Mouse (Mus musculus) midbrain, embryonic 13.5 days (tissue): ENCODE measurements around the gene Fam118a. TPM values are rescaled to one million over a fixed set of nuclear protein-coding genes. Genes with fewer than 3 reads are reported as not detected.

Source experiments
- ATAC-seq: fragments of 200-750 bp; cut with Nextera tagmentation; 2 replicates; pipeline ENCODE4 v1.8.0; 2017; ENCODE audit warnings: mild to moderate bottlenecking, moderate TSS enrichment, moderate library complexity
- H3K27ac ChIP-seq: fragments of 300-500 bp; sonication (generic); 2 replicates; pipeline ENCODE4 v1.5.1; 2015; ENCODE audit warnings: inconsistent platforms, mild to moderate bottlenecking, moderate library complexity
- H3K27me3 ChIP-seq: fragments of 300-500 bp; sonication (generic); 2 replicates; pipeline ENCODE4 v1.6.1; 2015; ENCODE audit warnings: mild to moderate bottlenecking, inconsistent platforms
- H3K36me3 ChIP-seq: fragments of 300-500 bp; sonication (generic); 2 replicates; pipeline ENCODE4 v1.6.1; 2015; ENCODE audit warnings: mild to moderate bottlenecking, inconsistent platforms
- H3K4me1 ChIP-seq: fragments of 300-500 bp; sonication (generic); replicated peaks from 2 replicates; pipeline ENCODE4 v1.6.1; 2015; ENCODE audit warnings: inconsistent platforms
- H3K4me2 ChIP-seq: fragments of 300-500 bp; sonication (generic); replicated peaks from 2 replicates; pipeline ENCODE4 v1.6.1; 2015; ENCODE audit warnings: moderate library complexity, mild to moderate bottlenecking, inconsistent platforms
- H3K4me3 ChIP-seq: fragments of 300-500 bp; sonication (generic); replicated peaks from 2 replicates; pipeline ENCODE4 v1.5.1; 2015; ENCODE audit warnings: mild to moderate bottlenecking, inconsistent platforms
- H3K9ac ChIP-seq: fragments of 300-500 bp; sonication (generic); replicated peaks from 2 replicates; pipeline ENCODE4 v1.6.1; 2015; ENCODE audit warnings: mild to moderate bottlenecking, inconsistent platforms
- H3K9me3 ChIP-seq: fragments of 300-500 bp; sonication (generic); 2 replicates; pipeline ENCODE4 v1.6.1; 2016; ENCODE audit warnings: mild to moderate bottlenecking, inconsistent platforms
- WGBS: fragments of 180-500 bp; shearing (Covaris S2); methylation state at CpG from one replicate; pipeline ENCODE4 v1.1.7; 2015; 5-methylcytosine and 5-hydroxymethylcytosine counted together
- polyA plus RNA-seq: library from polyadenylated mRNA; unstranded; fragments of >200 nt; fragmentation: Nextera tagmentation; extraction: Ambion mirVana; gene quantifications from 2 replicates; pipeline ENCODE4 v1.2.1, GENCODE M21; 2015

The Fam118a gene
- polyA plus RNA-seq, 1 experiment from 2014 or later, result 24.4 TPM

DNA sequence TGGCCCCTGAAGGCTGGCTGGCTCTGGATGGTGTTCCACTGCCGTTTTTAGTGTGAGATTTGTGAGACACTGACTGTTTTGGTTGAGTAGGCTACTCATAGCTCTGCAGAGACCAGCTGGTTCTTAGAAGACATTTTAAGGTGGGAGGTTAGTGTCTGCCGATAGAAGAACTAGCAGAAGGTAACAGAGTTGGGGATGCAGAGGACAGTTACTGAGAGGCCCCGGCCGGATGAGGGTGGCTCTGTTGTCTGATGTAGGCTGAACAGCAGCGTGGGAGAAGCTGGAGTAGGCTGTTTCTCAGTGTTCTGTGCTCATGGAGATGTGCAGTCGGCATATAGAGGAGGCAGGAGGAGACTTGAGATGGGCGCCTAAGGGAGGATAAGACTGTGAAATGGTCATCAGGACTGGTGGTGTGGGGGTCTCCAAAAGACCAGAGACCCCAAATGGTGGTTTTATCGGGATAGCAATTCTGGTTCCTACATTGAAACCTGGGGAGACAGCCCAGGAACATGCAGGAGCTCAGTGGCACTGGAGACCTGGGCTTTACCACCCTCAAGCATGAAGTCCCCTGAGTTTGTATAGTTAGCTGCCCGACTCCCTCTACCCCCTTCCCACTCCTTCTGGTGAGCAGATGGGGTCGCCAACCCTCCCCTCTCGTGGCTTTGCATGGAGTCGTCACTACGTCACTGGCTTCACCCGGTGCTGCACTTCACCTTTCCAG, 17.6 kb downstream of the Fam118a start:
- WGBS, result 92% methylated on average over 14 of the region's 14 CpGs
- Histone ChIP-seq H3K27ac (no peak overlapping the region), H3K4me2 (no peak overlapping the region), H3K4me3 (no peak overlapping the region), H3K27me3 (no peaks in the 10 kb centered on the region), H3K4me1 (peaks cover 25% of the 10 kb centered on the region), H3K9me3 (no peaks in the 10 kb centered on the region), H3K9ac (no peak overlapping the region), H3K36me3 (peaks cover 57% of the 10 kb centered on the region)
- ATAC-seq, result no peak

GRCm38 (mm10) chr15:85047865-85048264, 19.1 kb downstream of the Fam118a start:
- Histone ChIP-seq H3K36me3 (peaks cover 70% of the 10 kb centered on the region), H3K4me1 (peaks cover 10% of the 10 kb centered on the region), H3K4me2 (no peak overlapping the region), H3K27ac (no peak overlapping the region), H3K4me3 (no peak overlapping the region), H3K9ac (no peak overlapping the region), H3K9me3 (no peaks in the 10 kb centered on the region), H3K27me3 (no peaks in the 10 kb centered on the region)
- WGBS, result 88% methylated on average over 4 of the region's 4 CpGs
- no peak for ATAC-seq

GRCm38 (mm10) chr15:85049758-85050157, 21.0 kb downstream of the Fam118a start:
- H3K4me1 ChIP-seq, result no peaks in the 10 kb centered on the region
- no peak overlapping the region for H3K4me3 ChIP-seq
- WGBS, result 96% methylated on average over 1 of the region's 1 CpGs
- H3K27ac ChIP-seq, result no peak overlapping the region
- peaks cover 84% of the 10 kb centered on the region for H3K36me3 ChIP-seq
- H3K9me3 ChIP-seq, result no peaks in the 10 kb centered on the region
- H3K9ac ChIP-seq, result no peak overlapping the region
- ATAC-seq, result no peak
- no peak overlapping the region for H3K4me2 ChIP-seq
- H3K27me3 ChIP-seq, result no peaks in the 10 kb centered on the region

GRCm38 (mm10) chr15:85054098-85054497, 25.4 kb downstream of the Fam118a start:
- H3K27ac ChIP-seq, result no peak overlapping the region
- no peak overlapping the region for H3K9ac ChIP-seq
- H3K4me1 ChIP-seq, result no peaks in the 10 kb centered on the region
- no peak overlapping the region for H3K4me3 ChIP-seq
- H3K27me3 ChIP-seq, result no peaks in the 10 kb centered on the region
- H3K4me2 ChIP-seq, result no peak overlapping the region
- 95% methylated on average over 3 of the region's 3 CpGs for WGBS
- peaks cover 64% of the 10 kb centered on the region for H3K36me3 ChIP-seq
- H3K9me3 ChIP-seq, result no peaks in the 10 kb centered on the region
- ATAC-seq, result no peak

DNA sequence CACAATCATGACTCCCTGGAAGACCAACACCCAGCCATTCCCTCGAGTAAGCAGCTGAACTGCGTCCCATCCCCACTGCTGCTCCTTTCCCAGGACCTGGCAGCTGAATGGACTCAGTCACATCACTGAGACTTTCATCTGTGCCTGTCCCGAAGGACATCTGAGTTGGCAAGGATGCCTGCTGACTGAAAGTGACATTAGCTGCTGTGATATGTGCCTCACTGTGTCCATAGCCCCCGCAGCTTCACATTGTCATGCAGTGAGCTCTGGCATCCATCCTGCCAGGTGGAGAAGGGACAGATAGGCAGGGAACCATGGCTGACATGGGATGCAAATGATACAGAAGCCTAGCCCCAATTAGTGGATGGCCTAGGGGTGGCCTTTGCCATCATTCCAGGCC, 26.4 kb downstream of the Fam118a start:
- no peak overlapping the region for H3K4me2 ChIP-seq
- H3K36me3 ChIP-seq, result peaks cover 55% of the 10 kb centered on the region
- H3K9ac ChIP-seq, result no peak overlapping the region
- no peaks in the 10 kb centered on the region for H3K9me3 ChIP-seq
- WGBS, result 81% methylated on average over 4 of the region's 4 CpGs
- H3K4me1 ChIP-seq, result no peaks in the 10 kb centered on the region
- H3K27me3 ChIP-seq, result no peaks in the 10 kb centered on the region
- no peak overlapping the region for H3K4me3 ChIP-seq
- no peak overlapping the region for H3K27ac ChIP-seq
- ATAC-seq, result no peak

GRCm38 (mm10) chr15:85063421-85063820, 34.7 kb downstream of the Fam118a start:
- H3K27ac ChIP-seq, result no peak overlapping the region
- 96% methylated on average over 2 of the region's 2 CpGs for WGBS

DNA sequence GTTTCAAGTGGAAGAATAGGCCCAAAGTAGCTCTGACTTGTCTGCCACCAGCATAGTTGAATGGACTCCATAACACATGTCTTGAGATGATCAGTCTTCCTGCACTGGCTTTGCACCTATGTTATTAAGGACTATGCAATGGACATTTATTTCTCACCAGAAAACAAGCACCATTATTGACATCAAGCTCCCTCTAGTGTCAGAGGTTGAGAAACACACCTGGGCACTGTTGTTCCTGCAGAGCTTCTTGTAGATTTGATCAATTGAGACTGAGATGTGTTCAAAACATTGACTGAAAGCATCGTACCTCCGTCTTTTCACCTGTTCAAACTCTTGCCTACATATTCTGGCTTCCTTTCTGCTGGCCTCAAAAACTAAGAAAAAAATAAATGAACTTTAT, 41.8 kb downstream of the Fam118a start:
- no peaks in the 10 kb centered on the region for H3K4me1 ChIP-seq
- no peak overlapping the region for H3K4me3 ChIP-seq
- ATAC-seq, result no peak
- no peak overlapping the region for H3K9ac ChIP-seq
- H3K36me3 ChIP-seq, result no peaks in the 10 kb centered on the region
- H3K4me2 ChIP-seq, result no peak overlapping the region
- WGBS, result 48% methylated on average over 2 of the region's 2 CpGs
- H3K27me3 ChIP-seq, result no peaks in the 10 kb centered on the region
- H3K9me3 ChIP-seq, result no peaks in the 10 kb centered on the region
- no peak overlapping the region for H3K27ac ChIP-seq

More at GRCm38 (mm10) chr15:85063421-85063820, 34.7 kb downstream of the Fam118a start:
- ATAC-seq, result no peak
- no peaks in the 10 kb centered on the region for H3K9me3 ChIP-seq
- H3K4me3 ChIP-seq, result no peak overlapping the region
- H3K36me3 ChIP-seq, result peaks cover 26% of the 10 kb centered on the region
- no peak overlapping the region for H3K9ac ChIP-seq
- H3K4me2 ChIP-seq, result no peak overlapping the region
- H3K4me1 ChIP-seq, result no peaks in the 10 kb centered on the region
- no peaks in the 10 kb centered on the region for H3K27me3 ChIP-seq

- no peak overlapping the region for H3K9ac ChIP-seq
- no peak overlapping the region for H3K4me2 ChIP-seq
- WGBS, result 90% methylated on average over 2 of the region's 2 CpGs
- H3K27me3 ChIP-seq, result no peaks in the 10 kb centered on the region
- no peaks in the 10 kb centered on the region for H3K4me1 ChIP-seq
- H3K36me3 ChIP-seq, result no peaks in the 10 kb centered on the region
- H3K27ac ChIP-seq, result no peak overlapping the region
- no peak for ATAC-seq
- H3K4me3 ChIP-seq, result no peak overlapping the region
- H3K9me3 ChIP-seq, result no peaks in the 10 kb centered on the region
Measured at GRCm38 (mm10) chr15:85072651-85073050, 43.9 kb downstream of the Fam118a start.

DNA sequence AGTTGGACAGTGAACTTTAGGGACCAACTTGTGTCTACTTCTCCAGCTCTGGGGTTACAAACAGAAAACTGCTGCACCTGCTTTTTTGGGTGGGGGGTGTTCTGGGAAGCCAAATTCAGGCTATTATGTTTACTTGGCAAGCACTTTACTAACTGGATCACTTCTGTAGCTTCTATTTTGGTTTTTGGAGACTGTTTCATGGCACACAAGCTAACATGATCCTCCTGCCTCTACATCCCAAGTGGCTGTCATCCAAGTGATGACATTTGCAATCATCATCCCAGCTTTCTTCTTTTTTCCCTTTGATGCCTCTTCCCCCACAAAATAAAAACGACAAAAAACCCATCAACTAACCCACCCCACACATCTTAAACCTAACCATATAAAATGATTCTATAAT, 56.9 kb downstream of the Fam118a start:
- no peaks in the 10 kb centered on the region for H3K9me3 ChIP-seq
- no peak overlapping the region for H3K9ac ChIP-seq
- no peaks in the 10 kb centered on the region for H3K36me3 ChIP-seq
- no peaks in the 10 kb centered on the region for H3K4me1 ChIP-seq
- no peak overlapping the region for H3K4me3 ChIP-seq
- H3K27me3 ChIP-seq, result no peaks in the 10 kb centered on the region
- H3K27ac ChIP-seq, result no peak overlapping the region
- WGBS, result 80% methylated on average over 1 of the region's 1 CpGs
- no peak for ATAC-seq
- no peak overlapping the region for H3K4me2 ChIP-seq

Other genes with a start within 250 kb of the Fam118a start
- gene Phf21b, start 172.9 kb upstream of the Fam118a start, polyA plus RNA-seq, result 16.2 and 18.8 TPM in 2 replicates
- 0.71 and 0.87 TPM in 2 replicates for gene Gm29666, start 108.9 kb upstream of the Fam118a start, polyA plus RNA-seq
- 37.3 and 39.4 TPM in 2 replicates for gene Nup50, start 105.5 kb upstream of the Fam118a start, polyA plus RNA-seq
- 17.4 and 19.0 TPM in 2 replicates for gene 5031439G07Rik, start 40.4 kb upstream of the Fam118a start, polyA plus RNA-seq
- 0.39 and 0.43 TPM in 2 replicates for gene Upk3a, start 11.8 kb upstream of the Fam118a start, polyA plus RNA-seq
- 0.07 and 0.08 TPM in 2 replicates for gene Smc1b, start 103.0 kb downstream of the Fam118a start, polyA plus RNA-seq
- gene Ribc2, start 103.1 kb downstream of the Fam118a start, polyA plus RNA-seq, result 0.43 and 0.62 TPM in 2 replicates
- gene Fbln1, start 177.0 kb downstream of the Fam118a start, polyA plus RNA-seq, result 51.3 and 53.9 TPM in 2 replicates